Comparison of ENCODE assay signal across 9 mouse cellular contexts in the genomic region with DNA sequence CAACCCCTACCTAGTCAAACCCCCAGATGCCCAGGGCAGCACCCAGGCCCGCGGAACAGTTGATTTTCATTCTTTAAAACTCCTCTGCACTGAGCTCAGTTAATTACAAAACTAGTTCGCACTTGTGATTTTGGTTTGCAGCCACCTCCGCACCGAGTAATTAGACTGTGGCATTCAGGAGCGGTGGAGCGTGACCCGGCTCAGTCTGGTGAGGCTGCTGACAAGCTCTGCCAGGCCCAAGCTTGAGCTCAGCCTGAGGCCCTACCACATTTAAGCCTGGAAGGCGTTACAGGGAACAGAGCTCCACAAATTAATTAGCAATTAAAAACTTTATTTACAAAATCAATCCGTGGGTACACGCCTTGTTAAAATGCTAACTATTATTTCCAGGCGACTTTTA.
A peak's percentile ranks its signal among the peaks of the same experiment; 100 is the strongest.
DNase-seq lines count a peak whose midpoint lies in the region; ATAC-seq and TF ChIP-seq lines count a peak whose summit lies in the region.
"Had no signal": no experiment of that assay in that cellular context is flagged by ENCODE, and none has a peak within 500 bp of the region (broad histone marks: within the 10 kb centered on the region; RNA-seq: fewer than 3 reads in every experiment).

No protein-coding gene starts in this region.

- no peak overlapping the region for H3K4me3 ChIP-seq in layer of hippocampus, adult 2 months
- no peak overlapping the region for H3K4me3 ChIP-seq in intestine, embryonic 16.5 days (ENCODE audit: low read length)

- peak; percentile 35 for DNase-seq in left cerebral cortex, adult 11 months (ENCODE audit: low spot score)
- DNase-seq in left cerebral cortex, postnatal 36 days (ENCODE audit: low spot score in 2 of 2), result no peak
- DNase-seq in frontal cortex, postnatal 14 days (ENCODE audit: low spot score in 2 of 2), result peak; percentile 18 to 23
- DNase-seq in layer of hippocampus, adult 2 months (ENCODE audit: low spot score in 2 of 2), result peak; percentile 58 to 59
- peak; percentile 65 to 67 for DNase-seq in right cerebral cortex, postnatal 10 days (ENCODE audit: low spot score in 2 of 2)
- DNase-seq in lung, postnatal 4 days, result no peak
- no peak for DNase-seq in heart, postnatal 14 days

- intact Hi-C loops in left cerebral cortex, postnatal 36 days (cut with DNase I), result loop anchor here (5.0 kb wide), 2 partner anchors 61 to 841 kb away; no protein-coding TSS in a partner anchor
- intact Hi-C loops in heart, postnatal 14 days (cut with DNase I), result no loop called here

- 0 out of 2 replicates have a peak overlapping the region, but pooled peaks have one; percentile 24 for H3K27ac ChIP-seq in layer of hippocampus, adult 2 months
- H3K27ac ChIP-seq in intestine, embryonic 16.5 days (ENCODE audit: low read length), result no peak overlapping the region

- no peaks in the 10 kb centered on the region for H3K36me3 ChIP-seq in intestine, embryonic 16.5 days (ENCODE audit: control insufficient read depth, insufficient read depth, low read length)

- no peak overlapping the region for H3K4me2 ChIP-seq in intestine, embryonic 16.5 days (ENCODE audit: low read depth, low read length)

- no peak overlapping the region for H3K9ac ChIP-seq in intestine, embryonic 16.5 days (ENCODE audit: low read depth, low read length)

- H3K27me3 ChIP-seq in intestine, embryonic 16.5 days (replicated peaks; ENCODE audit: control insufficient read depth, insufficient read depth, low read length), result no peaks in the 10 kb centered on the region

- H3K4me1 ChIP-seq in intestine, embryonic 16.5 days (ENCODE audit: control insufficient read depth, insufficient read depth, low read length), result no peaks in the 10 kb centered on the region

- no peak for TF ChIP-seq CTCF in layer of hippocampus, adult 2 months (conservative IDR thresholded peaks at IDR 0.05)

- 73% methylated on average over 12 of the region's 12 CpGs for WGBS in intestine, embryonic 16.5 days

- ATAC-seq in intestine, embryonic 16.5 days, result no peak
- ATAC-seq: CD4-positive, CD25-positive, alpha-beta regulatory T cell, adult 4 months had no signal

- no peaks in the 10 kb centered on the region for H3K9me3 ChIP-seq in intestine, embryonic 16.5 days (ENCODE audit: control insufficient read depth, low read length)

Comparison
In these comparisons a context has a peak if more than half of its experiments do, and no peak if none do; other contexts are left out.
1. DNase-seq: peak in left cerebral cortex, adult 11 months (single experiment), frontal cortex, postnatal 14 days (2 of 2), layer of hippocampus, adult 2 months (2 of 2) and right cerebral cortex, postnatal 10 days (2 of 2); none in left cerebral cortex, postnatal 36 days (0 of 2), lung, postnatal 4 days (0 of 2) and heart, postnatal 14 days (0 of 2).